Comparison of ENCODE assay signal across 14 mouse cellular contexts in the genomic region with DNA sequence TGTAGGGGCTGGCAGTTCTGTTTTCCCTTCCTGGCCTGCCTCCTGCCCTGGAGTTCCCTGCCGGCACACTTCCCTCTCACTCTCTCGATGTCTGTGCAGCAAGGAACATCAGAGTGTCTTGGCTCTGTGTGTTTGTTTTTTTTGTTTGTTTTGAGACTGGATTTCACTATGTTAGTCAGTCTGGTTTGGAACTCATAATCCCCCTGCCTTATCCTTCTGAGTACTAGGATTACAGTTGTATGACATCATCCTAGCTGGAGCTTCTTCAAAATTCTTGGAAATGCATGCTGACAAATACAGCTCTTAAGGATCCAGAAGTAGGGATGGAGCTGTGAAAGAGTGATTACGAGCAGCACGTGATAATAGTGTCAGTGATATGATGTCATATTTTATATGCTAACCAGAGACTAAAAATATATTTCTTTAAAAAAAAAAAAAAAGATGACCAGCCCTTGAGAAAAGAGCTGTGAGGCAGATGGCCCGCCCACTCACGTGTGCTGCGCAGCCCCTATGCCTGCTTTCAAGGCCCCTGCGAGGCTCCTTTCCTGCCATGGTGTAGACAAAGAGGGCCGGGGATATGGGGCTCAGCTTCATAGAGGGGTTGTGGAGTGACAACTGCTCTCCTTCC. TPM values are rescaled to one million over a fixed set of nuclear protein-coding genes. Genes with fewer than 3 reads are reported as not detected.
DNase-seq lines count a peak whose midpoint lies in the region; ATAC-seq lines count a peak whose summit lies in the region.
"Had no signal": no experiment of that assay in that cellular context is flagged by ENCODE, and none has a peak within 500 bp of the region (broad histone marks: within the 10 kb centered on the region; RNA-seq: fewer than 3 reads in every experiment).

No protein-coding gene starts in this region.

- ATAC-seq in heart, embryonic 13.5 days (ENCODE audit: extremely low read depth, insufficient number of reproducible peaks, low FRiP score, low TSS enrichment) = no peak
- no peak for ATAC-seq in lung, embryonic 15.5 days (ENCODE audit: borderline replicate concordance, extremely low read depth, low FRiP score, low TSS enrichment)
- no peak for ATAC-seq in monocyte, adult 5-6 weeks (replicated peaks; ENCODE audit: insufficient number of reproducible peaks, low FRiP score, low TSS enrichment, poor library complexity, severe bottlenecking)
- ATAC-seq: CD4-positive, CD25-positive, alpha-beta regulatory T cell, adult 4 months had no signal

- 52% methylated on average over 9 of the region's 9 CpGs for WGBS in heart, embryonic 13.5 days
- WGBS in lung, embryonic 15.5 days = 50% methylated on average over 9 of the region's 9 CpGs

- peaks cover 62% of the 10 kb centered on the region for H3K4me1 ChIP-seq in heart, embryonic 13.5 days
- H3K4me1 ChIP-seq in lung, embryonic 15.5 days = peaks cover 24% of the 10 kb centered on the region

- peak overlapping the region; percentile 6; the same call in 1 of the 2 replicates for H3K9ac ChIP-seq in heart, embryonic 13.5 days
- no peak overlapping the region for H3K9ac ChIP-seq in lung, embryonic 15.5 days
- H3K9ac ChIP-seq: neural tube, embryonic 13.5 days had no signal

- H3K4me2 ChIP-seq in heart, embryonic 13.5 days = no peak overlapping the region
- H3K4me2 ChIP-seq in lung, embryonic 15.5 days = no peak overlapping the region
- H3K4me2 ChIP-seq: neural tube, embryonic 13.5 days had no signal

- intact Hi-C loops in heart, postnatal 14 days (cut with DNase I) = no loop called here

- H3K27me3 ChIP-seq in heart, embryonic 13.5 days (replicated peaks) = no peaks in the 10 kb centered on the region
- no peaks in the 10 kb centered on the region for H3K27me3 ChIP-seq in lung, embryonic 15.5 days
- H3K27me3 ChIP-seq: neural tube, embryonic 13.5 days had no signal

- DNase-seq in heart, postnatal 14 days = no peak
- DNase-seq in lung, postnatal 36 days = no peak
- DNase-seq in brain, adult 2 months (ENCODE audit: low read depth, low spot score) = peak; percentile 55
- peak; percentile 40 for DNase-seq in right cerebral cortex, postnatal 25 days
- DNase-seq in urinary bladder, postnatal 36 days (ENCODE audit: low spot score in 2 of 2) = no peak
- DNase-seq: cerebellum, adult 2 months; kidney, postnatal 4 days; liver had no signal

- H3K9me3 ChIP-seq in heart, embryonic 13.5 days = no peaks in the 10 kb centered on the region
- no peaks in the 10 kb centered on the region for H3K9me3 ChIP-seq in lung, embryonic 15.5 days
- H3K9me3 ChIP-seq: neural tube, embryonic 13.5 days had no signal

- H3K36me3 ChIP-seq in heart, embryonic 13.5 days = peaks cover 45% of the 10 kb centered on the region
- peaks cover 19% of the 10 kb centered on the region; the same call in 1 of the 2 replicates for H3K36me3 ChIP-seq in lung, embryonic 15.5 days

- H3K4me3 ChIP-seq in heart, embryonic 13.5 days = no peak overlapping the region
- H3K4me3 ChIP-seq in lung, embryonic 15.5 days = no peak overlapping the region
- H3K4me3 ChIP-seq: neural tube, embryonic 13.5 days had no signal

- H3K27ac ChIP-seq in heart, embryonic 13.5 days (replicated peaks) = peak overlapping the region; percentile 17; the same call in 1 of the 2 replicates
- H3K27ac ChIP-seq in lung, embryonic 15.5 days = peak overlapping the region; percentile 89

RNA-seq across cellular contexts. Expression of gene Hgfac, which starts 21.5 kb away (rescaled TPM):
- polyA plus RNA-seq in heart, embryonic 13.5 days (2015; fragmentation: Nextera tagmentation; extraction: Ambion mirVana) = 0.83 and 2.1 TPM in 2 replicates
- total RNA-seq in heart, postnatal 14 days (2021) = 1 to 10 TPM in 1 of 2 experiments, under 1 TPM in 1; 0.98 to 1.1 TPM
- polyA plus RNA-seq in lung, embryonic 15.5 days (2015; fragmentation: Nextera tagmentation; extraction: Ambion mirVana) = 0.56 and 1.8 TPM in 2 replicates
- not detected in 3 replicates for total RNA-seq in monocyte, adult 5-6 weeks (2017)
- polyA plus RNA-seq: embryonic facial prominence, embryonic 11.5 days had no signal

RNA-seq across cellular contexts. Expression of gene Dok7, which starts 36.8 kb away (rescaled TPM):
- 8.0 and 8.5 TPM in 2 replicates for polyA plus RNA-seq in heart, embryonic 13.5 days (2015; fragmentation: Nextera tagmentation; extraction: Ambion mirVana)
- total RNA-seq in heart, postnatal 14 days (2021) = 10 to 100 TPM; 36.3 to 38.1 TPM
- 1.6 and 2.6 TPM in 2 replicates for polyA plus RNA-seq in lung, embryonic 15.5 days (2015; fragmentation: Nextera tagmentation; extraction: Ambion mirVana)
- total RNA-seq in monocyte, adult 5-6 weeks (2017) = not detected in 3 replicates
- polyA plus RNA-seq: CD4-positive, CD25-positive, alpha-beta regulatory T cell, adult 4 months had no signal

Comparison
In these comparisons a context has a peak if more than half of its experiments do, and no peak if none do; other contexts are left out.
1. DNase-seq: peak in brain, adult 2 months (single experiment) and right cerebral cortex, postnatal 25 days (single experiment); none in heart, postnatal 14 days (0 of 2), lung, postnatal 36 days (single experiment) and urinary bladder, postnatal 36 days (0 of 2).
2. RNA of gene Dok7, which starts 36.8 kb away (total RNA-seq): 36.3 to 38.1 TPM in heart, postnatal 14 days; not detected in monocyte, adult 5-6 weeks; every median in the first group is over 10 times any median in the second.